Mouse (Mus musculus): Measurements from ENCODE around the gene Gmps. TPM values are rescaled to one million over a fixed set of nuclear protein-coding genes. Genes with fewer than 3 reads are reported as not detected.

Gene Gmps
- 15.5 to 16.0 TPM (median 15.9 TPM) in 4 replicates for total RNA-seq (2023; ENCODE audit: inconsistent age)

GRCm38 (mm10) chr3:63975955-63976908 lies at the start of gene Gmps:
Gmps (plus strand) TSS chr3:63976106.

GRCm38 (mm10) chr3:63928878-63929859 lies 46.7 kb upstream of the Gmps start, which contains the start of gene E130311K13Rik:
E130311K13Rik (minus strand) TSS chr3:63929472.

GRCm38 (mm10) chr3:63964100-63964921 lies 11.6 kb upstream of the Gmps start, which contains the start of gene Slc33a1:
Slc33a1 (minus strand) TSS chr3:63964768.

Other genes starting within 250 kb of the Gmps start
- gene Plch1, start 76.6 kb upstream of the Gmps start, total RNA-seq (2023; ENCODE audit: inconsistent age): 1.9 to 3.8 TPM (median 2.4 TPM) in 4 replicates
- gene E130311K13Rik, start 46.6 kb upstream of the Gmps start, total RNA-seq (2023; ENCODE audit: inconsistent age): 3.1 to 4.9 TPM (median 3.5 TPM) in 4 replicates
- 9.6 to 11.0 TPM (median 10.3 TPM) in 4 replicates for gene Slc33a1, start 11.3 kb upstream of the Gmps start, total RNA-seq (2023; ENCODE audit: inconsistent age)
- not detected in 4 replicates for gene Vmn2r1, start 105.4 kb downstream of the Gmps start, total RNA-seq (2023; ENCODE audit: inconsistent age)
- not detected in 4 replicates for gene Vmn2r2, start 165.8 kb downstream of the Gmps start, total RNA-seq (2023; ENCODE audit: inconsistent age)

All from B cell, adult (primary cell).